Mouse (Mus musculus): ENCODE results near the gene Slc5a5. TPM values are rescaled to one million over a fixed set of nuclear protein-coding genes. Genes with fewer than 3 reads are reported as not detected.

Gene Slc5a5
- polyA plus RNA-seq (2015; fragmentation: Nextera tagmentation; extraction: Ambion mirVana), result 0.31 and 0.32 TPM in 2 replicates

DNA sequence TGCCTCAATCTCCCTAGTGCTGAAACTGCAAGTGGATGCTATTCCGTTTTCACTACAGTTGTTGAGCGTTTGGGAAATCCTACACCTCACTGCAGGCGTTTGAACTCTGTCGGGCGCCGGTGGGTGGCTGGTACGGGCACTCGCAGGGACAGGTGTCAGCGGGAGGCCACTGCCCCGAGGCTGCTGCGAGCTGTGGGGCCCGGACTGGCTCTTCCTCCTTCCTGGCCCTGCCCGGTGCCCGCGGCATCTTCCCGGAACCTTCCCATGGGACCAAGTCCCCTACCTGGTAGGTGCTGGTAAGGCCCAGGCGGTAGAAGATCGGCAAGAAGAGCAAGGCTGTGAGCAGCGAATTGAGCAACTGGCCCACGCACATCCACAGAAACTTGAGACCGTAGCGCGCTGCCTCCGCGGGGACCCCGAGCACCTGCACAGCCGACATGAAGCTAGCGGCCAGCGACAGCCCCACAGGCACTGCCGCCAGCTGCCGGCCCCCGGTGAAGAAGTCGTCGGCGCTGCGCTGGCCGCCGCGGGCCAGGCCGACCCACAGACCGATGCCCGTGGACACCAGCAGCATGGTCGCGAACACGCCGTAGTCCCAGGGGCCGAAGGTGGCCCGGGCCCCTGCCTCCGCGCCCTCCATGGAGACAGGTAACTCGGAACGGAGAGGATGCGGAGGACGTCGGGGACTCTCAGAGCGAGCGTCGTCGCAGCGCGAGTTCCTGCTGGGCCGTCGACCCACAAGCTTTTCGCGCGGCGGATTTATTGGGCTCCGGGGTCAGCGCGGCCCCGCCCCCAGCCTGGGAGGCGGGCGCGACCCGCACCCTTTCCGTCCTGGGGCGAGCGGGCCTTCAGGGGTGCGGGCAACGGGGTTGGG is at the start of gene Slc5a5:
Gene Slc5a5, minus strand, starts transcription at position 736 of the 874 bp plus-strand sequence.
- H3K36me3 ChIP-seq (ENCODE audit: control insufficient read depth, insufficient read depth, low read length), result peaks cover 13% of the 10 kb centered on the region
- peak within 1 kb of the TSS; percentile 61 for H3K9ac ChIP-seq (ENCODE audit: low read depth, low read length)
- H3K9me3 ChIP-seq (ENCODE audit: control insufficient read depth, low read length), result no peaks in the 10 kb centered on the region
- H3K27ac ChIP-seq (ENCODE audit: low read length), result no peak within 1 kb of the TSS
- H3K4me2 ChIP-seq (ENCODE audit: low read depth, low read length), result peak within 1 kb of the TSS; percentile 50
- no peak for ATAC-seq
- H3K4me3 ChIP-seq (ENCODE audit: low read length), result peak within 1 kb of the TSS; percentile 38
- WGBS, result 3% methylated on average over 80 of the region's 80 CpGs
- H3K27me3 ChIP-seq (replicated peaks; ENCODE audit: control insufficient read depth, insufficient read depth, low read length), result peaks cover 32% of the 10 kb centered on the region
- peaks cover 18% of the 10 kb centered on the region for H3K4me1 ChIP-seq (ENCODE audit: control insufficient read depth, insufficient read depth, low read length)

GRCm38 (mm10) chr8:70941478-70941877 is 48.9 kb upstream of the Slc5a5 start:
- no peak for ATAC-seq
- 65% methylated on average over 2 of the region's 2 CpGs for WGBS
- no peak overlapping the region for H3K4me3 ChIP-seq (ENCODE audit: low read length)

GRCm38 (mm10) chr8:70937200-70937599 is 44.6 kb upstream of the Slc5a5 start:
- WGBS, result 85% methylated on average over 6 of the region's 6 CpGs
- no peak overlapping the region for H3K4me2 ChIP-seq (ENCODE audit: low read depth, low read length)
- H3K27me3 ChIP-seq (replicated peaks; ENCODE audit: control insufficient read depth, insufficient read depth, low read length), result no peaks in the 10 kb centered on the region
- H3K27ac ChIP-seq (ENCODE audit: low read length), result no peak overlapping the region
- no peak overlapping the region for H3K9ac ChIP-seq (ENCODE audit: low read depth, low read length)
- no peak for ATAC-seq
- H3K4me1 ChIP-seq (ENCODE audit: control insufficient read depth, insufficient read depth, low read length), result no peaks in the 10 kb centered on the region
- H3K4me3 ChIP-seq (ENCODE audit: low read length), result no peak overlapping the region
- H3K9me3 ChIP-seq (ENCODE audit: control insufficient read depth, low read length), result no peaks in the 10 kb centered on the region
- no peaks in the 10 kb centered on the region for H3K36me3 ChIP-seq (ENCODE audit: control insufficient read depth, insufficient read depth, low read length)

More at GRCm38 (mm10) chr8:70941478-70941877, 48.9 kb upstream of the Slc5a5 start:
- no peaks in the 10 kb centered on the region for H3K9me3 ChIP-seq (ENCODE audit: control insufficient read depth, low read length)
- no peaks in the 10 kb centered on the region for H3K4me1 ChIP-seq (ENCODE audit: control insufficient read depth, insufficient read depth, low read length)
- no peak overlapping the region for H3K27ac ChIP-seq (ENCODE audit: low read length)
- no peak overlapping the region for H3K9ac ChIP-seq (ENCODE audit: low read depth, low read length)
- H3K4me2 ChIP-seq (ENCODE audit: low read depth, low read length), result no peak overlapping the region
- no peaks in the 10 kb centered on the region for H3K36me3 ChIP-seq (ENCODE audit: control insufficient read depth, insufficient read depth, low read length)
- no peaks in the 10 kb centered on the region for H3K27me3 ChIP-seq (replicated peaks; ENCODE audit: control insufficient read depth, insufficient read depth, low read length)

- Histone ChIP-seq H3K9ac (ENCODE audit: low read depth, low read length) (no peak overlapping the region), H3K4me2 (ENCODE audit: low read depth, low read length) (no peak overlapping the region), H3K27me3 (replicated peaks; ENCODE audit: control insufficient read depth, insufficient read depth, low read length) (no peaks in the 10 kb centered on the region), H3K36me3 (ENCODE audit: control insufficient read depth, insufficient read depth, low read length) (no peaks in the 10 kb centered on the region), H3K27ac (ENCODE audit: low read length) (no peak overlapping the region), H3K4me3 (ENCODE audit: low read length) (no peak overlapping the region), H3K9me3 (ENCODE audit: control insufficient read depth, low read length) (no peaks in the 10 kb centered on the region), H3K4me1 (ENCODE audit: control insufficient read depth, insufficient read depth, low read length) (no peaks in the 10 kb centered on the region)
- ATAC-seq, result no peak
- 52% methylated on average over 7 of the region's 7 CpGs for WGBS
Measured at GRCm38 (mm10) chr8:70934786-70935185, 42.2 kb upstream of the Slc5a5 start.

- 74% methylated on average over 4 of the region's 4 CpGs for WGBS
- Histone ChIP-seq H3K4me3 (ENCODE audit: low read length) (no peak overlapping the region), H3K4me1 (ENCODE audit: control insufficient read depth, insufficient read depth, low read length) (no peaks in the 10 kb centered on the region), H3K27me3 (replicated peaks; ENCODE audit: control insufficient read depth, insufficient read depth, low read length) (no peaks in the 10 kb centered on the region), H3K4me2 (ENCODE audit: low read depth, low read length) (no peak overlapping the region), H3K9ac (ENCODE audit: low read depth, low read length) (no peak overlapping the region), H3K27ac (ENCODE audit: low read length) (no peak overlapping the region), H3K9me3 (ENCODE audit: control insufficient read depth, low read length) (no peaks in the 10 kb centered on the region), H3K36me3 (ENCODE audit: control insufficient read depth, insufficient read depth, low read length) (no peaks in the 10 kb centered on the region)
- ATAC-seq, result no peak
Measured at GRCm38 (mm10) chr8:70933036-70933435, 40.5 kb upstream of the Slc5a5 start.

GRCm38 (mm10) chr8:70931731-70932130 is 39.2 kb upstream of the Slc5a5 start:
- Histone ChIP-seq H3K9me3 (ENCODE audit: control insufficient read depth, low read length) (no peaks in the 10 kb centered on the region), H3K4me1 (ENCODE audit: control insufficient read depth, insufficient read depth, low read length) (no peaks in the 10 kb centered on the region), H3K4me2 (ENCODE audit: low read depth, low read length) (no peak overlapping the region), H3K36me3 (ENCODE audit: control insufficient read depth, insufficient read depth, low read length) (no peaks in the 10 kb centered on the region), H3K4me3 (ENCODE audit: low read length) (no peak overlapping the region), H3K9ac (ENCODE audit: low read depth, low read length) (no peak overlapping the region), H3K27me3 (replicated peaks; ENCODE audit: control insufficient read depth, insufficient read depth, low read length) (no peaks in the 10 kb centered on the region), H3K27ac (ENCODE audit: low read length) (no peak overlapping the region)
- 93% methylated on average over 11 of the region's 11 CpGs for WGBS
- ATAC-seq, result no peak

DNA sequence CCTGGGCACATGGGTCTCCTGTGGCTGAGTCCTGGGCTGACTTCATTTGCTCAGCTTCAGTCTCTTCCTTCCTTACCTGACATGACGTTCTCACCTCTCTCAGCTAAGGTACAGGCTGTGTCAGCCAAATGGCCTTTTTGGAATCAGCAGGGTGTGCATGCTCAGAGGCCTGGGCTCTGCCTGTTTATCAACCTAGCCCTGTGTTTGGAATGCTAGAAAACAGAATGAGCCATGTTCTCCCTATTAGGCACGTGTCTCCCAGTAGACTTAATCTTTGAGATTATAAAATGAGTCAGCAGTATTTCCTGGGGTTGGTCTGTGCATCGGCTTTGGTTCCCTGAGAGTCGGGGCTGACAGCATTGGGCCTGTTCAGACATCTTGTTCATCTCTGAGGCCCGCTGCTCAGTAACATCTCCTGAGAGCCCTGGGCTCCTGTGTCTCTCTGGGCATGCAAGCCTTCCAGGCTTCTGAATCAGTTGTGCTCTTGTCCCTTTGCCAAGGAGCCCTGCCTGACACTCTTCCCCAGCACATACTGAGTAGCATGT is 36.3 kb upstream of the Slc5a5 start:
- ATAC-seq, result no peak
- H3K9me3 ChIP-seq (ENCODE audit: control insufficient read depth, low read length), result no peaks in the 10 kb centered on the region
- no peak overlapping the region for H3K4me2 ChIP-seq (ENCODE audit: low read depth, low read length)
- H3K27ac ChIP-seq (ENCODE audit: low read length), result no peak overlapping the region
- 79% methylated on average over 5 of the region's 5 CpGs for WGBS
- H3K27me3 ChIP-seq (replicated peaks; ENCODE audit: control insufficient read depth, insufficient read depth, low read length), result no peaks in the 10 kb centered on the region
- H3K4me3 ChIP-seq (ENCODE audit: low read length), result no peak overlapping the region
- no peaks in the 10 kb centered on the region for H3K36me3 ChIP-seq (ENCODE audit: control insufficient read depth, insufficient read depth, low read length)
- H3K4me1 ChIP-seq (ENCODE audit: control insufficient read depth, insufficient read depth, low read length), result no peaks in the 10 kb centered on the region
- no peak overlapping the region for H3K9ac ChIP-seq (ENCODE audit: low read depth, low read length)

- H3K36me3 ChIP-seq (ENCODE audit: control insufficient read depth, insufficient read depth, low read length), result no peaks in the 10 kb centered on the region
- no peaks in the 10 kb centered on the region for H3K27me3 ChIP-seq (replicated peaks; ENCODE audit: control insufficient read depth, insufficient read depth, low read length)
- 81% methylated on average over 3 of the region's 3 CpGs for WGBS
- no peak overlapping the region for H3K9ac ChIP-seq (ENCODE audit: low read depth, low read length)
- H3K4me1 ChIP-seq (ENCODE audit: control insufficient read depth, insufficient read depth, low read length), result no peaks in the 10 kb centered on the region
- ATAC-seq, result no peak
- no peak overlapping the region for H3K27ac ChIP-seq (ENCODE audit: low read length)
- no peak overlapping the region for H3K4me3 ChIP-seq (ENCODE audit: low read length)
- no peaks in the 10 kb centered on the region for H3K9me3 ChIP-seq (ENCODE audit: control insufficient read depth, low read length)
- no peak overlapping the region for H3K4me2 ChIP-seq (ENCODE audit: low read depth, low read length)
Measured at GRCm38 (mm10) chr8:70928096-70928495, 35.5 kb upstream of the Slc5a5 start.

DNA sequence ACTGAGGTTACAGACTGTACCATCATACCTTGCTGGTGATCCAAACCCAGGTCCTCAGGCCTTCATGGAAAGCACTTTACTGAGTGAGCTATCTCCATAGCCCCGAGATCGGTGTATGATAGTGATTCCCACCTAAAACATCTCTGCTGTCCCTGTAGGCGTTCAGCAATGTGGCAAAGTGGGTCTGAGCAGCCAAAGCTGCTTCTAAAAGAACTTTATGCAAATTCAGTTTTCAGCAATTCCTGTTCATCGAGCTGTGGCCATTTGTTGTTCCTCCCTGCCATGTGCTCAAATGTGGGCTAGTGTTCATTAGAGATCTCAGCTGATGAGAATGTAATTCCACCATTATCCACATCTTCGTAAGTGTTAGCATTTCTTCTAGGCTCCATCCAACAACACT is 33.8 kb upstream of the Slc5a5 start:
- H3K4me3 ChIP-seq (ENCODE audit: low read length), result no peak overlapping the region
- H3K4me1 ChIP-seq (ENCODE audit: control insufficient read depth, insufficient read depth, low read length), result no peaks in the 10 kb centered on the region
- H3K27ac ChIP-seq (ENCODE audit: low read length), result no peak overlapping the region
- no peak overlapping the region for H3K9ac ChIP-seq (ENCODE audit: low read depth, low read length)
- no peaks in the 10 kb centered on the region for H3K27me3 ChIP-seq (replicated peaks; ENCODE audit: control insufficient read depth, insufficient read depth, low read length)
- no peak overlapping the region for H3K4me2 ChIP-seq (ENCODE audit: low read depth, low read length)
- 91% methylated on average over 5 of the region's 5 CpGs for WGBS
- H3K9me3 ChIP-seq (ENCODE audit: control insufficient read depth, low read length), result no peaks in the 10 kb centered on the region
- ATAC-seq, result no peak
- no peaks in the 10 kb centered on the region; the same call in 1 of the 2 replicates for H3K36me3 ChIP-seq (ENCODE audit: control insufficient read depth, insufficient read depth, low read length)

All from intestine, embryonic 16.5 days (tissue).